Mouse (Mus musculus) embryonic facial prominence, embryonic 14.5 days (tissue): ENCODE data around the gene Egflam. TPM values are rescaled to one million over a fixed set of nuclear protein-coding genes. Genes with fewer than 3 reads are reported as not detected.

Experiments used
- ATAC-seq: fragments of 200-750 bp; cut with Nextera tagmentation; 2 replicates; pipeline ENCODE4 v1.8.0; 2017; ENCODE audit warnings: low read depth, moderate number of reproducible peaks, moderate TSS enrichment
- DNase-seq: peaks from one replicate; pipeline ENCODE4 v3.0.0-alpha.2; 2015; ENCODE audit warnings: low spot score
- H3K27ac ChIP-seq: fragments of 300-500 bp; sonication (generic); replicated peaks from 2 replicates; pipeline ENCODE4 v1.5.1; 2014; ENCODE audit warnings: low read depth, mild to moderate bottlenecking, low read length, moderate library complexity
- H3K27me3 ChIP-seq: fragments of 300-500 bp; sonication (generic); replicated peaks from 2 replicates; pipeline ENCODE4 v1.6.1; 2014; ENCODE audit warnings: low read length; ENCODE audit not compliant: control insufficient read depth, insufficient read depth
- H3K36me3 ChIP-seq: fragments of 300-500 bp; sonication (generic); 2 replicates; pipeline ENCODE4 v1.6.1; 2014; ENCODE audit warnings: low read length, mixed read lengths; ENCODE audit not compliant: control insufficient read depth, insufficient read depth
- H3K4me1 ChIP-seq: fragments of 300-500 bp; sonication (generic); 2 replicates; pipeline ENCODE4 v1.6.1; 2014; ENCODE audit warnings: antibody characterized with exemption, low read length; ENCODE audit not compliant: control insufficient read depth, insufficient read depth
- H3K4me2 ChIP-seq: fragments of 300-500 bp; sonication (generic); 2 replicates; pipeline ENCODE4 v1.6.1; 2014; ENCODE audit warnings: low read depth, mild to moderate bottlenecking, low read length, moderate library complexity, mixed read lengths
- H3K4me3 ChIP-seq: fragments of 300-500 bp; sonication (generic); 2 replicates; pipeline ENCODE4 v1.5.1; 2014; ENCODE audit warnings: low read depth, mild to moderate bottlenecking, low read length
- H3K9ac ChIP-seq: fragments of 300-500 bp; sonication (generic); 2 replicates; pipeline ENCODE4 v1.6.1; 2014; ENCODE audit warnings: low read depth, mild to moderate bottlenecking, low read length, moderate library complexity, mixed read lengths
- H3K9me3 ChIP-seq: fragments of 300-500 bp; sonication (generic); 2 replicates; pipeline ENCODE4 v1.6.1; 2016; ENCODE audit warnings: low read length; ENCODE audit not compliant: control insufficient read depth
- WGBS: fragments of 180-500 bp; shearing (Covaris S2); extraction: QIAGEN DNeasy Blood & Tissue Kit; methylation state at CpG from one replicate; pipeline ENCODE4 v1.1.7; 2014; 5-methylcytosine and 5-hydroxymethylcytosine counted together
- polyA plus RNA-seq: library from polyadenylated mRNA; unstranded; fragments of >200 nt; fragmentation: Nextera tagmentation; extraction: Ambion mirVana; gene quantifications from 2 replicates; pipeline ENCODE4 v1.2.1, GENCODE M21; 2014

Gene Egflam
- polyA plus RNA-seq, 1 experiment from 2014 or later: 17.6 TPM

DNA sequence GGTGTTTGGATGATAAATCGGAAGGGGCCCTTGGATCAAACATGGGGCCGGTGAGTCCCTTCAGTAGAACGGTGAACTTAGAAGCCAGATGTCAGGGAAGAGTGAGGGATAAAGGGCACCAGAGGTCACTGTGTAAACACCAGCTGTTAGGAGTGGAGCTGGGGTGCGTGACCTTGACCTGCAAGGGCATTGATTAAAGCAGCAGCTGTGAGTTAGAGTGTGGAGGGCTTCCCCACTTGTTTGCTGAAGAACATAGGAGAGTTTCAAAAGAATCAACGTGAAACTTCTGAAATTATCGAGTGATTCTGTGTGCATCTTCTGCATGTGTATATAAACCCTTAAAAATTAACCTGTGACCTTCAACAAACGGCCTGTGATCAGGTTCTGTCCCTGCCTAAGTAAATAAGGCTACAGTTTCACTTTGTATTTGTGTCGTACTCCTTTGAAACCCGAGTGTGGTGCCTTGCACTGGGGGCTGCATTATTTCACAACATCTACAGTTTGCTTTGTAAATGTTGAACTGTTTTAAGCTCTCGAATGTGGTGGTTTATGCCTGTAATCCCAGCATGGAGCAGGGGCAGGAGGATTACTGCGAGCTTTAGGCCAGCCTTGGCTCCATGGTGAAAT lies 230.2 kb downstream of the Egflam start:
- Histone ChIP-seq H3K27me3 (no peaks in the 10 kb centered on the region), H3K4me3 (no peak overlapping the region), H3K4me1 (no peaks in the 10 kb centered on the region), H3K27ac (no peak overlapping the region), H3K4me2 (no peak overlapping the region), H3K9ac (no peak overlapping the region), H3K9me3 (no peaks in the 10 kb centered on the region), H3K36me3 (peaks cover 54% of the 10 kb centered on the region)
- WGBS: 42% methylated on average over 11 of the region's 11 CpGs
- no peak for DNase-seq
- no peak for ATAC-seq

DNA sequence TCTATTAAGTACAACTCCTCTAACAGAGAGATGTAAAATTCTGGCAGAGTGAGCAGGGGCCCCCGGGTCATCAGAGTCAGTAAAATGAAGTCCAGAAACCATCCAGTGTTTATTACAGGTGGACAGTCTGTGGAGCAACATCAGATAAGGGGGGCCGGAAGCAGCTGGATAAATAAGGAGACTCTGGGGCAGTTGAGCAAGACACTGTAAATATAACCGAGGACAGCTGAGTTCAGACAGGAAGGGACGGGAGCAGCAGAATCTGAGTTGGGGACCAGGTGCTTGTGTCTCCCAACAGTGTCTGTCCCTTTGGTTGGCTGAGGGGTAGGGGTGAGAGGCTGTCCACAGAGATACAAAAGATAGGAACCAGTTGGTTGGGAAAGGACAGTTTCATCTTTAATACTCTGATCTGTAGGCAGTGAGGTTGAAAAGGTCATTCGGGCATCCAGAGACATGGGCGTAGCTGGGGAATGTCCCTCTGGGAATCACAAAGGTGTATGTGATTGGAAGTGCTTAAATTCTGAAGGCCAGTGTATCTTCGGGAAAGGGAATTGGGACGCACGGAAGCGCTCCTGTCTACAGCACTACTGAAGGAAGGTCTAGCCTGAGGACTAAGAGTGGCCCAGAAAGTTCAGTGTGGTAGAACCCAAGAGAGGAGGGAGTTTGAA lies 230.8 kb downstream of the Egflam start:
- DNase-seq (no peak), ATAC-seq (no peak)

DNA sequence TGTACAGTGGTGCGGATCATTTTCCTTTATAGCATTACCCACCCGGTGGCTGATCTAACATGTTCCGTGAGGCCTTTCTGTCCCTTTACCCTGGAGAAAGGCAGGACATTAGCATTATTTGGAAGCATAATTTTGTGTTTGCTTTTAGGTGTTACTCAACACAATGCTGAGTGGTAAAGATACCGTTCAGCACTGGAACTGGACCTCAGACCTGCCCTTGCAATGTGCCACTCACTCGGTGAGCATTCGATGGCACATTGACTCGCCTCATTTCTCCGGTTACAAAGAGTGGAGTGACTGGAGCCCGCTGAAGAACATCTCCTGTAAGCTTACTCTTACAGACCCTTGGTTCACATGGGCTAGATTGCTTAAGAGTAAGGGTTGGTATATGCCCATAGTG lies 231.5 kb downstream of the Egflam start:
- no peak overlapping the region for H3K4me3 ChIP-seq
- H3K36me3 ChIP-seq: peaks cover 60% of the 10 kb centered on the region
- H3K4me1 ChIP-seq: no peaks in the 10 kb centered on the region
- H3K27ac ChIP-seq: no peak overlapping the region
- H3K9me3 ChIP-seq: no peaks in the 10 kb centered on the region
- DNase-seq (no peak), ATAC-seq (no peak)
- H3K9ac ChIP-seq: no peak overlapping the region
- no peaks in the 10 kb centered on the region for H3K27me3 ChIP-seq
- no peak overlapping the region for H3K4me2 ChIP-seq
- 83% methylated on average over 9 of the region's 9 CpGs for WGBS

More for the DNA sequence above, 230.8 kb downstream of the Egflam start:
- no peaks in the 10 kb centered on the region for H3K27me3 ChIP-seq
- H3K9me3 ChIP-seq: no peaks in the 10 kb centered on the region
- no peak overlapping the region for H3K4me2 ChIP-seq
- WGBS: 82% methylated on average over 10 of the region's 10 CpGs
- no peak overlapping the region for H3K4me3 ChIP-seq
- peaks cover 56% of the 10 kb centered on the region for H3K36me3 ChIP-seq
- H3K27ac ChIP-seq: no peak overlapping the region
- no peaks in the 10 kb centered on the region for H3K4me1 ChIP-seq
- no peak overlapping the region for H3K9ac ChIP-seq

DNA sequence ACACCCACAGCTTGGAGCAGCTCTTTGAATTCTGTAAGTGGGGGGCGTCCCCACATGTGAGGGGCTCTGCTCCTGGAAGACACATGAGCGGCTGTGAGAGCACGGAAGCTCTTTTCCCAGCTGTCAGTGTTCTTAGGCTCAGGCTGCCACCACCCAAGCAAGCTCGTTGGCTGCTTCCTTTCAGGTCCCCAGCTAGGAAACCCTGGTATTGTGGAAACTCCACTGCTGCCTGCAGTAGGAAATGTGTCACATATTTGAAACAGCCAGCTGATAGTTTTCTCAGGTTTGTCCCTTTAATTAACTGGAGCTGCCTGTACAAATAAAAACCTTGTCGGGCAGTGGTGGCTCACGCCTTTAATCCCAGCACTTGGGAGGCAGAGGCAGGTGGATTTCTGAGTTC lies 234.3 kb downstream of the Egflam start:
- Histone ChIP-seq H3K9ac (no peak overlapping the region), H3K4me2 (no peak overlapping the region), H3K4me3 (no peak overlapping the region), H3K27ac (no peak overlapping the region), H3K36me3 (peaks cover 58% of the 10 kb centered on the region), H3K4me1 (no peaks in the 10 kb centered on the region), H3K9me3 (no peaks in the 10 kb centered on the region), H3K27me3 (no peaks in the 10 kb centered on the region)
- ATAC-seq (no peak), DNase-seq (peak; percentile 19)
- WGBS: 64% methylated on average over 6 of the region's 6 CpGs

DNA sequence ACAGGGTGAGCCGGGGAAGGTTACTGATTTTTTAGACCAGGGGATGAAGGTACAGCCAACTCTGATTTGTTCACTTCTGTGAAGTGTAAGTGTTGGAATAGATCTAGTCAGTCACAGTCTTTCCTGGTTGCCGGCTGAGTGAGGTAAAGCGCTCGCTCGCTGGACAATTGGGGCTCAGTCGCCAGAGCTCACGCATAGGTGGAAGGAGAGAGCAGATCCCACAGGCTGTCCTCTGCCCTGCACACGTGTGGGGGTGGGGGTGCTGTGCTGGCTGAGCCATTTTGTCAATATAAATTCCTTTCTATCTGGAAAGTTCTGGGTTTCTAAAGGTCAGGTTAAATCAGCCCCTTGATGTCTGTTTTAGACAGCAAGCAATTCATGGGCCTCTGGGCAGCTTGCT lies 237.9 kb downstream of the Egflam start:
- no peaks in the 10 kb centered on the region for H3K9me3 ChIP-seq
- H3K4me3 ChIP-seq: no peak overlapping the region
- no peak overlapping the region for H3K4me2 ChIP-seq
- H3K9ac ChIP-seq: no peak overlapping the region
- peaks cover 54% of the 10 kb centered on the region for H3K36me3 ChIP-seq
- H3K27me3 ChIP-seq: no peaks in the 10 kb centered on the region
- DNase-seq (no peak), ATAC-seq (no peak)
- 82% methylated on average over 8 of the region's 8 CpGs for WGBS
- H3K27ac ChIP-seq: no peak overlapping the region
- H3K4me1 ChIP-seq: no peaks in the 10 kb centered on the region

DNA sequence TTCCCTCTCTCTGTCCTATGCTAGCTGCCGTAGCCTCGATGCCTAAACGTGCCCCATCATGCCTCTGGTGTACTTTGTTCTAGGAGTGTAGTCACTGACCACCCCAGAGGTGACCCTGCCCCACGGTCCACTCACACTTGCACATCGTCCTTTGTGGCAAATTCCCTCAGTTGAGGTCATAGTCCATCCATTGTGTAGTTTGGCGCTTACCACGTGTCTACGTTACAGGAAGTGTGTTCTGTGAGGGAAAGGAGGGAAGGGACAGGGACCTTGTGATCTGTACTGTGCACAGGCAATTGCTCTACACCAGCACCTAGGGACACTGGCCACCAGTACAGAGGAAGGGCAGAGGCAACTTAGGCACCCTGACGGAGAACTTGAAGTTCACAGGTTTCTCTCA lies 238.3 kb downstream of the Egflam start:
- Histone ChIP-seq H3K4me1 (peaks cover 3% of the 10 kb centered on the region; the same call in 1 of the 2 replicates), H3K4me2 (no peak overlapping the region), H3K27ac (no peak overlapping the region), H3K9me3 (no peaks in the 10 kb centered on the region), H3K27me3 (no peaks in the 10 kb centered on the region), H3K9ac (no peak overlapping the region), H3K4me3 (no peak overlapping the region), H3K36me3 (peaks cover 51% of the 10 kb centered on the region)
- 92% methylated on average over 9 of the region's 9 CpGs for WGBS
- ATAC-seq (no peak), DNase-seq (no peak)

DNA sequence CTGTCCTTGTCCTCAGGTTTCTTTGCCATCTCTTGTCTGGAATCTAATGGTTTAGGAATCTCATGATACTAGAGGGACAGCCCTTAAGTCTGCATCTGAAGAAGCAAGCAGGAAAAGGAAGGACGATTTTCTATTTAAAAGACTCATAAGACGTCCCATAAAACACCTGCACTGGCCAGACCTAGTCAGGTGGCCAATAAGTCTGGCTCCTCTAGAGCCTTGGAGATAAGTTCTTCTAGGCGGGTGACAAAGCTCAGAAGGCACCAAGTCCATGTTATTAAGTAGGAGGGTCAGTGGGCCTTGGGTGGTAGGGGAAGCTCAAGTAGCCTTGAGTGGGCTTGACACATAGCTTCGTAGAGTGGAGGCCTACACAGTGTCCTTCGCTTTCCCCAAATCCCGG lies 240.5 kb downstream of the Egflam start:
- 97% methylated on average over 6 of the region's 6 CpGs for WGBS

More for the DNA sequence above, 240.5 kb downstream of the Egflam start:
- Histone ChIP-seq H3K36me3 (peaks cover 41% of the 10 kb centered on the region), H3K4me2 (no peak overlapping the region), H3K27me3 (no peaks in the 10 kb centered on the region), H3K9me3 (no peaks in the 10 kb centered on the region), H3K4me3 (no peak overlapping the region), H3K4me1 (peaks cover 9% of the 10 kb centered on the region), H3K27ac (no peak overlapping the region), H3K9ac (no peak overlapping the region)
- DNase-seq (no peak), ATAC-seq (no peak)
